Mouse (Mus musculus) embryonic fibroblast, embryonic 13.5 days (primary cell): ENCODE data around the gene H2afy. TPM values are rescaled to one million over a fixed set of nuclear protein-coding genes. Genes with fewer than 3 reads are reported as not detected.

Experiments used
- H3K27ac ChIP-seq: 2 replicates; pipeline ENCODE4 v1.5.1; 2012; ENCODE audit warnings: low read length, control low read depth, inconsistent platforms; ENCODE audit not compliant: insufficient read depth
- H3K4me1 ChIP-seq: 2 replicates; pipeline ENCODE4 v1.6.1; 2011; ENCODE audit warnings: low read length; ENCODE audit not compliant: control insufficient read depth, insufficient read depth
- H3K4me3 ChIP-seq: 2 replicates; pipeline ENCODE4 v1.5.1; 2011; ENCODE audit warnings: mild to moderate bottlenecking, control low read depth, low read length; ENCODE audit not compliant: insufficient read depth
- CTCF ChIP-seq: IDR thresholded peaks from 2 replicates; pipeline ENCODE4 v1.5.1; 2011; ENCODE audit warnings: mild to moderate bottlenecking, control low read depth, low read length, moderate library complexity, borderline replicate concordance; ENCODE audit not compliant: insufficient read depth
- POLR2A ChIP-seq: IDR thresholded peaks from 2 replicates; pipeline ENCODE4 v1.6.1; 2011; ENCODE audit warnings: low read depth, mild to moderate bottlenecking, control low read depth, low read length, moderate library complexity
- polyA plus RNA-seq: library from polyadenylated mRNA; stranded (reverse); fragments of >200 nt; gene quantifications from 2 replicates; pipeline ENCODE4 v1.2.4, GENCODE M21; 2011; ENCODE audit warnings: low read depth; ENCODE audit not compliant: missing spikeins, insufficient read length

H2afy gene
- polyA plus RNA-seq, 1 experiment: 88.5 TPM

DNA sequence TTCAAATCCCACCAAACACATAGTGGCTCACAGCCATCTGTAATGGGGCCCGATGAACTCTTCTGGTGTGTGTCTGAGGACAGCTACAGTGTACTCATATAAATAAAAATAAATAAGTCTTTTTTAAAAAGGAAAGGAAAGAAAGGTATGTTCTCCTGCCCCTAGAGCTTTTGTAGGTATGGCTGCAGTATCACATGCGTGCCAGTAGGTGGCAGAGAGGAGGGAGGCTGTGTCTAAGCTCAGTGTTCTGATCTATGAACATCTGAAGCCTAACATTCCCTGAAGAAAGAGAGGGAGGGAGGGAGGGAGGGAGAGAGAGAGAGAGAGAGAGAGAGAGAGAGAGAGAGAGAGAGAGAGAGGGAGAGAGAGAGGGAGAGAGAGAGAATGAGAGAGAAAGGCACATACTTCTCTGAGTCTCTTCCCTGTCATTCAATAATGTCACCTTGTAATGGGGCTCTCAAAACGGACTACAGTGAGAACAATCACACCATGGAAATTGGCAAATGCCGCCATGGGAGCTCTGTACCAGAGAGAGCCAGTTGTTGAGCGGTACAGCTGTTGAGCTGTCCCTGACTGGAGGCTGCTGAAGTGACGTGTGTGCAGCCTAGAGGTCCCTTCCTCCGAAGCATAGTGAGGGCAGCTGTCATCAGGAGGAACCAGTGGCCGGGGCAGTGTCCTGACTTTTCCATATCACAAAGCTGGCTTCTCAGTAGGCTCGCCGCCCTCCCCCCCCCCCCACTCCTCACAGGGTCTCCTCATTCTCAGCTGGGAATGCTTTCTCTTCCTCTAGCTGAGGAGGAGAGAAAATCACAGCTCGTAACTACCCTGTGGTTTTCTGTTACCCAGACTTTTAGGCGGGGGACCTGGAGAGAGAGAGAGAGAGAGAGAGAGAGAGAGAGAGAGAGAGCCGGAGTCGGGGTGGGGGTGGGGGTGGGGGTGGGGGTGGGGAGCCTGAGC, 31.6 kb upstream of the H2afy start:
- no peaks in the 10 kb centered on the region for H3K4me1 ChIP-seq
- TF ChIP-seq POLR2A (no peak), CTCF (peak; percentile 63; the same call in 1 of the 2 replicates)
- H3K27ac ChIP-seq: no peak overlapping the region
- no peak overlapping the region for H3K4me3 ChIP-seq

- Histone ChIP-seq H3K4me3 (no peak overlapping the region), H3K4me1 (no peaks in the 10 kb centered on the region), H3K27ac (no peak overlapping the region)
- TF ChIP-seq POLR2A: no peak
- TF ChIP-seq CTCF: no peak
Observed at GRCm38 (mm10) chr13:56165561-56165960, 29.4 kb upstream of the H2afy start.

GRCm38 (mm10) chr13:56164372-56164771, 28.2 kb upstream of the H2afy start:
- H3K4me1 ChIP-seq: 0 out of 2 replicates have a peak, but pooled peaks cover 3% of the 10 kb centered on the region
- TF ChIP-seq CTCF: no peak
- no peak for TF ChIP-seq POLR2A
- no peak overlapping the region for H3K4me3 ChIP-seq
- no peak overlapping the region for H3K27ac ChIP-seq

- no peak overlapping the region for H3K27ac ChIP-seq
- 0 out of 2 replicates have a peak, but pooled peaks cover 3% of the 10 kb centered on the region for H3K4me1 ChIP-seq
- no peak for TF ChIP-seq CTCF
- TF ChIP-seq POLR2A: no peak
Observed at GRCm38 (mm10) chr13:56163751-56164150, 27.6 kb upstream of the H2afy start.

GRCm38 (mm10) chr13:56162859-56163258, 26.7 kb upstream of the H2afy start:
- H3K4me3 ChIP-seq: no peak overlapping the region
- no peak overlapping the region for H3K27ac ChIP-seq
- H3K4me1 ChIP-seq: 0 out of 2 replicates have a peak, but pooled peaks cover 3% of the 10 kb centered on the region
- no peak for TF ChIP-seq CTCF
- TF ChIP-seq POLR2A: no peak

More at GRCm38 (mm10) chr13:56163751-56164150, 27.6 kb upstream of the H2afy start:
- no peak overlapping the region for H3K4me3 ChIP-seq

- H3K4me1 ChIP-seq: 0 out of 2 replicates have a peak, but pooled peaks cover 3% of the 10 kb centered on the region
Observed at GRCm38 (mm10) chr13:56159614-56160363, 23.6 kb upstream of the H2afy start.

DNA sequence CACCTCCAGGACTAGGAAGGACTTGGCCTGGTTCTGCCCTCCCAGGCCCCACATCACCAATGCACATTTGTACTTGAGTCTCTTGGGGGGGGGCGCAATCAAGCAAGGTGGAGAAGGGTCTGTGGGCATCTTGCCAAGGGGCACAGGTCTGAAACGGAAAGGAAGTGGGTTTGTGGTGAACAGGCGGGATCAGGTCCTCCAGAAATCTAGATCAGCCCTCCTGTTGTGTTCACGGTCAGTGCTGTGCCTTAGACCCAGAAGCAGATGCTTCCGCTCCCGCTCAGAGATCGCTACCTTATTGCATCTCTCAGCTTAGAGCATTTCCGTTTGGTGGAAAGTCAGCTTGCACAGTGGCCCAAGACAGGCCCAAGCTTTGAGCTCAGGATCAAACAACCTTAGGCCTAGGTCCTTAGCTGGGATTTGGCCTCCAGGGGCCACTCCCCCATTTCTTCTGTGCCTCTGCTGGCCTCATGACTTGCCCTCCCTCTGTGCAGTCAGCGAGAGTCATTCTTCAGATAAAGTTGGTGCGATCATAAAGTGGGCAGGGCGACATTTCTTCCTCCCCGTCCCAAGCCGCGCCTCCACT, 22.9 kb upstream of the H2afy start:
- TF ChIP-seq CTCF: no peak
- no peak for TF ChIP-seq POLR2A
- Histone ChIP-seq H3K4me1 (0 out of 2 replicates have a peak, but pooled peaks cover 3% of the 10 kb centered on the region), H3K27ac (no peak overlapping the region), H3K4me3 (no peak overlapping the region)

More at GRCm38 (mm10) chr13:56159614-56160363, 23.6 kb upstream of the H2afy start:
- no peak overlapping the region for H3K4me3 ChIP-seq
- no peak for TF ChIP-seq POLR2A
- no peak for TF ChIP-seq CTCF
- H3K27ac ChIP-seq: no peak overlapping the region

DNA sequence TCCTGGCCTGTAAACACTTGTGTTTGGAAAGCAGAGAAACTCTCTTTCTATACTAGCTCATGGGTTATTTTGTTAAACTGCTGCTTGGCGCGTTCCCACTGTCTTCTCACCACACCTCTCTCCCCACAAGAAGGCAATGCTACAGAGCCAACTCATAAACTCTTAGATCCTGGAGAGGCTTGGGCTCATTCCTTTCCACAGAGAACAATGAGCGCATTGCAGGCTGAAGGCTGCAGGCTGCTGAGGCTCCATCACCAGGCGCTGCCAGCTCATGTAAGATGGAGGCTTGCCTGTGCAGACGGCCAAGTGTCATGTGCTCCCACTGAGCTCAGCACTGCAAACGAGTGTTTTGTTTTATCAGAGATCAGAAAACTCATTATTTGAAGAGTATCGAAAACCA, 19.5 kb upstream of the H2afy start:
- Histone ChIP-seq H3K4me1 (0 out of 2 replicates have a peak, but pooled peaks cover 3% of the 10 kb centered on the region), H3K4me3 (no peak overlapping the region), H3K27ac (no peak overlapping the region)
- TF ChIP-seq POLR2A (no peak), CTCF (no peak)

- H3K4me1 ChIP-seq: 0 out of 2 replicates have a peak, but pooled peaks cover 3% of the 10 kb centered on the region
- no peak overlapping the region for H3K27ac ChIP-seq
- TF ChIP-seq CTCF (no peak), POLR2A (no peak)
- H3K4me3 ChIP-seq: no peak overlapping the region
Observed at GRCm38 (mm10) chr13:56155048-56155447, 18.9 kb upstream of the H2afy start.

DNA sequence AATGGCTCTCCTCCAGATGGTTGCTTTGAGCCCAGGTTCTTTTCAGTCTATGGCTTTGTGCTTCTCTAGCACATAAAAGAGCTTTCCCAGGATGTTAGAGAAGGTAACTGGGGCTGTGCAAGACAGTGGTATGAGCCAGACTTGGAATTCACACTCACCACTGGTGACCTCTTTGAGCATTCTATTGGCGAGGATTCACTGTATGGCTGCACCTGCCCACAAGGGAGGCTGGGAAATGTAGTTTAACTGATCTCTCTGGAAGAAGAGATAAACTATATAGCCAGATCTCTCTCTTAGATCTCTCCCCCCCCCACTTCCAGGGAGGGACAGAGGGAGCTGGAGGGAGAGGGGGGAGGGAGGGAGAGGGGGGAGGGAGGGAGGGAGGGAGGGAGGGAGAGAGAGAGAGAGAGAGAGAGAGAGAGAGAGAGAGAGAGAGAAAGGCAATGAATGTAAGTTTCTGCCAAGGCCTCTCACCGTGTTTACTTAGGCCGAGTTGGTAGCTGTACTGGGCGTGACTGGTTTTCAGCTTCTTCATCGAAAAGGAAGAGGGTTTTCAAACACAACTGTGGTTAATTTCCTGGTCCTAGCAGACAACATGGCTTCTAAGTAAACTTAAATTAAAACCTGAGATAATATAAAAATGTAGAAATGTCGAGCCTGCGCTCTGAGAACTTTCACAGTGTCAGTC, 16.8 kb upstream of the H2afy start:
- H3K4me3 ChIP-seq: no peak overlapping the region
- no peaks in the 10 kb centered on the region for H3K4me1 ChIP-seq
- H3K27ac ChIP-seq: no peak overlapping the region
- no peak for TF ChIP-seq CTCF
- no peak for TF ChIP-seq POLR2A
